Mouse (Mus musculus): ENCODE measurements around the gene Desi1.
A peak's percentile ranks its signal among the peaks of the same experiment; 100 is the strongest.
"Not testable (repeated sequence)": the region's sequence is repeated elsewhere in the genome, so short reads cannot be mapped to it uniquely, and the experiment has no call there.

Gene Desi1

GRCm38 (mm10) chr15:82017461-82017860 is 16.2 kb downstream of the Desi1 start:
- no peak for DNase-seq

DNA sequence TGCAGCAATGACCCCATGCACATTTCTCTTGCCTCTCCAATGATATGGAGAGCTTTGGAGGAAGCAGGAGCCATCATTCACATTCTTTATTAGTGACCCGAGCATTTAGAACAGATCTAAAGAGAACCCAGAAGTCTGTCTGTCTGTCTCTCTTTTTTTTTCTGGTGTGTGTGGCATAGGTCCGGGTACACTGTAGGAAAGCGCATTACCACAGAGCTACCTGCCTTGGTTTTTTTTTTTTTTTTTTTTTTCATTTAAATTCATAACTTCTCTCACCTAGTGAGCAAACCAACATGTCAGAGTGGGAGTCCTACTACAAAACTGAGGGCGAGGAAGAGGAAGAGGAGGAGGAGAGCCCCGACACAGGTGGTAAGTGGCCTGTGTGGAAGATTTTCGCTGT is 16.8 kb downstream of the Desi1 start:
- no peak for DNase-seq

DNA sequence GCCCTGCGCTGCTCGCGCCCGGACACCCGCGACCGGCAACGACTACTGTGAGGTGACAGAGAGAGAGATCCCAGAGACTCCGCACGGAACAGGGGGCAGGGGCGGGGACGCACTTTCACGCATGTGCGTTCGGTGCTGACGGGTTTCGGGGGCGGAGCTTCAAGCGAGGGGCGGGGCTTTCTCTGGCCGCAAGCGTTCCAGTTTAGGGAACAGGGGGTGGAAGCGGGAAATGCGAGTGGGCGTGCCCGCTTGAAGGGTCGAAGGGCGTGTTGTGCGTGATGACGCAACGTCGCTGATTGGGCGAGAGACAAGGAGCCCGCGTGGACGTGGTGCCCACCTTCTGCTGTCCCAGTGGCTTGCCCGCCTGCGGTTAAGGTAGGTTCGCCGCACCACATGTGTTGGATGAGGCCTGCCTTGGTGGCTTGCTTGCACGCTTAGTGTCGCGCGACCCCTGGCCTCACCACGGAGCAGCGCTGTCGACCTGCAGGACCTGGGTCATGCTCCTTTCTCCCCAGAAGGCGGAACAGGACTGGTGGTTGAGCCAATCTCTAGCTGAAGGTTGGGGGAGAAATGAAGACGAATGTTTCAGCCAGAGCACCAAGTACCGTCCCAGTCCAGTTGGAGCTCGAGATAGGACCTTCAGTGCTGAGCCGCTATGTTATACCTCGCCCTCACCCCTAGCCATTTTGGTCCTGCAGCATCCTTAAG is 17.4 kb downstream of the Desi1 start:
- peak; percentile 99 for DNase-seq

DNA sequence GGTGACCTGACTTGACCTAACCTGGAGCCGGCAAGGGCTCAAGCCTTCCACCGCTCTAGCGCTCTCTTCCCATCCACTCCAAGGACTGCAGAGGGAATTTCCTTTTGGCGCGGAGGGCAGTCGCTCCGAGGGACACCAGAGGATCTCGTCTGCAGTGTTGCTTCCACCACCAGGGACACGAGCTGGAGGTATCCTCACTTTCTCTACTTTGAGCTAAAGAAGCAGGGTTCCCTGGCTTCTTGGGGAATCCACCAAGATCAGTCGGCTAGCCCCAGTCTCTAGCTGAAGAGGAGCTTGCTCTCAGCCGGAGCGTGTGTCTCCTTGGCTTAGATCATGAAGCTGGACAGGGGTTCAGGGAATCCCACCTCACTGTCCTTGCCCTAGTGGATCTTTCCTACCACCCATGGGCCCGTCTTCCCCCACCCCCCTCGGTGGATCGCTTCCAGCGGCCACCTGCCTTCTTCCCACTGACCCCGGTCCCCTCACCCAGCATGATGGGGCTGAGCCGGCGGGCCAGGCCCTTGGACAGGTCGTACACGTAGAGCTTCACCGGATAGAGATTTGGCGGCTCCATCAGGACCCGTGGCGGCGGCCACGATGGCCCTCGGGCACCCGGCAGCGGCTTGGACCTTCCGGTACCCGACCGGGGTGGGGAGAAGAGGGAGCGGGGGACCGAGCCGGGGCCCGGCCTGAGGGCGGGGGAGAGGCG is 18.1 kb downstream of the Desi1 start:
- peak; percentile 56 for DNase-seq

DNA sequence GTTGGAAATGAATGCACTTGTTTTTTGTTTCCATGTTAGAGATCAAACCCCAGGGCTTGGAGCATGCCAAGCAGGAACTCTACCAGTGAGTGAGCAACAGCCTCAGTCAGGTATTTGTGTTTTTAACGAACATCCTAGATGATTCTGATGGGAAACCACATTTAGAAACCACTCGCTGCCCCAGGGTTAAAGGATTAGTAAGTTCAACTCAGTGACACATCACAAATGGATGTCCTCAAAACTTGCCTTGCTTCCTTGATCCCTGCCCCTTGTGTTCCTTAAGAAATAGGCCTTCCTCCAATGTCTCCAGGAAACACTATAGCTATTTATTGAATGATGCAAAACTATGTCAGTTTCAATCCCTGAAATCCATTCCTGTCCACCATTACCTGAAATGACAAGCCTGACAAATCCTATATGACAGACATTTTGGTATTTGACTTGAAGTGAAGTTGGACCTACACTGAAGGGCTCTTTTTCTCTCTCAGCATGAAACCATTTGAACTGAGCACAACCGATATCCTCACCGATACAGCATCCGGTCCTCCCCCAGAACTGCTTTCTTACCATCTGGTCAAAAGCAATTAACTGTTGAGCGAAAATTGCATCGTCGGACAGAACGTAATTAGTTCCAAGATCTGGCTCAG is 18.8 kb downstream of the Desi1 start:
- no peak for DNase-seq

GRCm38 (mm10) chr15:82011947-82012346 is 21.7 kb downstream of the Desi1 start:
- no peak for DNase-seq

GRCm38 (mm10) chr15:82004257-82004656 is 29.4 kb downstream of the Desi1 start:
- DNase-seq = no peak

- DNase-seq = no peak
Observed at GRCm38 (mm10) chr15:81993992-81994391, 39.7 kb downstream of the Desi1 start.

GRCm38 (mm10) chr15:81990549-81990948 is 43.1 kb downstream of the Desi1 start:
- no peak for DNase-seq

DNA sequence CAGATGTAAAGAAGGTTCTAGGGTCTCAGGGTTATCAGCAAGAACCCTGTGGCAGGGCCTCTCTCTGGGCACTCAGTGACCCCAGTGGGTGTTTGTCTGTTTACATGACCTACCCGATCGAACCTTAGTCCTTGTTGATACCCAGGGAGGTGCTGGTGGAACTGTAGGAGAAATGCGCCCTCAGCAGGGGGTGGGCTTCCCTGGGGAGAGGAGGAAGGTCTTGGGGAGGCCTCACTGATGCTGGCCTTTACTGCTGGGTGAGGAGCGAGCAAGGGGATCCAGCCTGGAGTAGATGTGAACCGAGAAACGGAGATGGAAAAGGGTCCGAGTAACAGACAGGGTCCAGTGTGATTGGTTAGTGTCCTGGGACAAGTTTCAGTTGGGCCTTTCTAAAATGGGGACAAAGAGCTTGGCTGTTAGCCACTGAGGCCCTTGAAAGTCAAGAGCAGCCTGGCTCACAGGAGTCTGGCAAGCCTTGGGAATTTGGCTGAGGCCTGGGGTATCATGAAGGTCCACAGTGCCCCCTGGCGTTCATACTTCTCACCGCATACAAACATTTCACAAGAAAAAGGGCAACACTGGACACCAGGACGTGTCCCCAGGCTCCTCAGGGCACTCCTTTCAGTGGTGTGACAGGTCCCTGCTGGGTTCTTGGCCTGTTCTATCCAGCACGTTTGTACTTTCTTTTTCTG is 44.1 kb downstream of the Desi1 start:
- peak; percentile 92 for DNase-seq

DNA sequence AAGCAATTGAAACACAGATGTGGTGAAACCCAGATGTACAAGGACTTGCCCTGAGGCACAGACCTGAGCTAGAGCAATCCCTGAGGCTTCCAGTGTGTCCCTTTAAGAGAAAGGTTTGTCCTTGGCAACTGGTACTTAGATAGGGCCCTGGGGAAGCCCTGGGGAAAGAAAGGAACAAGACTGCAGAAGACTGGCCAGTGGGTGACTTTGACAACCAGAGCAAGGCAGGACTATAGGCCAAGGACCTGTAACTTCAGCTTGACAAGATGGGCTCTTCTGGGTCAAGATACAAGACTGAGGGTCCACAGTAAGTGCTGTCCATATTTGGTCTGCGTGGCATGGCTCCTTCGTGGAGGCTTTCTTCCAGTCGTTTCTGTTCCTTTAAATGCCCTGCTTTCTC is 46.0 kb downstream of the Desi1 start, which contains the start of gene Xrcc6:
Xrcc6 (plus strand) TSS at position 190 of the 400 bp plus-strand sequence.
- no peak for DNase-seq

DNA sequence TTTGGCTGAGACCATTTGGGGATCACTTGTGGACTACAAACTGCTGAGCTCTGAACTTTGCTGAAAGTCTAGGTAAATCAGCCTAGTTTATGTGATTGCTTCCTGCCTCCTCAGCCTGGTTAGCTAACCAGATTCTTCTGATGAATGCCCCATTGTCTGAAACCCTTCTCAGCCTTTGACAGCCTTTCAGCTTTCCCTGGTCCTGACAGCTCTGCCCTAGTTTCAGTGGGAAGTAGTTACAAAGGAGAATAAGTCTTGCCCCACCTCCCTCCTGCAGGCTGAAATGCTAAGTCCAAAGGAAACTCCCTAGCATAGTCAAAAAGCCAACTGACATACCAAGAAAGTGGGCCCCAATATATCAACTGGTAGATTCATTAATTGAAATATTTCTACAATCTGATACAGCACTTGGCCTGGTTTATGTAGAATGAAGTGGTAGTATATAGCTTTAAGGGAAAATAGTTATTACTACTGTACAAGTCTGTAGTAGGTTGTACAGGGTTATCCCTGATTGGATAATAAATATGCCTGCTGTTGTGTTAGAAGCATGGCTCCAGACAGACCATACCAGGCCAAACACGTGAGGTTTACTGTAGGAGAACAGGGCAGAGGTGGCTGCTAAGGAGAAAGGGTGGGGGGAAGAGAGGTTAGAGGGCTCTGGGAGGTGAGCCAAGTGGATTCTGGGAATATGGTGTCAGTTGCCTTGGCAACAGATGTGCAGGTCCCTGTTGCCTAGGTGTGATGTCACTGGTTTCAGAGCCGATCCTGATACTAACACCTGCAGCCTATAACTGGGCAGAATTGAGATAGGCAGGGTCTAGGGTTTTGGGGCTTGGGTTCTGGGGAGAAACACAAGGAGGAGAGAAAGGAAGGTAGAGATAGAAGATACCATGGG is 48.1 kb downstream of the Desi1 start:
- peak; percentile 30 for DNase-seq

DNA sequence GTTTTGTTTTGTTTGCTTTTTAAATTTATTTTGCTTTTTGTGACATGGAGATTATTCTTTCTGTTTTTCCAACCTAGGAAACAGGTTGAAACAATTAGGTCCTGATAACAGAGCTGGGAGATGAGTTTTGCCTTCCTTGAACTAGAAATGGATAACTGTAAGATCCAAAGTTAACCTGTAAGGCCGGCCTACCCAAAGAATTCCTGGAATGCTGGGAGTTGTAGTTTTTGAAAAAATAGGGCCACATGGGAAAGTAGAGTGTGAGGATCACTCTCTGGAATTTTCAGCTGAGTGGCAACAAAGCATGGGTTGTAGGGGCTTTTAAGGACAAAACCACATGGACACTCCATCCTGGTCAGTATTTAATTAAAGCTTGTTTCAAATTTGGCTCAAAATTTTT is 51.5 kb downstream of the Desi1 start:
- no peak for DNase-seq

DNA sequence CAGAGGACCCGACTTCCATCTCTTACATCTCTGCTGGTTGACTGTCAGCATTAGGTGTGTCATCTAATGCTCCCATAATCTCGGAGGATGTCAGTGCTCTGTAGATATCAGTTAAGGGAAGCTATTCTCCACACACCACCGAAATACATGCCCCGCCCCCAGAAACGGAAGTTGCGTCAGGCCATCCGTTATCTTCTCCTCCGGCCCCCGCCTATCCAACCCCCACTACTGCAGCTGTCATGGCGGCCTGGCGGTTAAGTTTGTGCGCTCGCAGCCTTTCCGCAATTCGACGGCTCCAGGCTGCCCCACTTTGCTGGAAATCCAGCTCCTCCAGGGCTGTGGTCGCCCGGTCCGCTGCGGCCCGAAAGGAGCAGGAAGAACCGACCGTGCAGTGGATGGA is 53.3 kb downstream of the Desi1 start, which contains the start of gene 1700029P11Rik:
1700029P11Rik (plus strand) TSS at position 220 of the 400 bp plus-strand sequence.
- DNase-seq = no peak

DNA sequence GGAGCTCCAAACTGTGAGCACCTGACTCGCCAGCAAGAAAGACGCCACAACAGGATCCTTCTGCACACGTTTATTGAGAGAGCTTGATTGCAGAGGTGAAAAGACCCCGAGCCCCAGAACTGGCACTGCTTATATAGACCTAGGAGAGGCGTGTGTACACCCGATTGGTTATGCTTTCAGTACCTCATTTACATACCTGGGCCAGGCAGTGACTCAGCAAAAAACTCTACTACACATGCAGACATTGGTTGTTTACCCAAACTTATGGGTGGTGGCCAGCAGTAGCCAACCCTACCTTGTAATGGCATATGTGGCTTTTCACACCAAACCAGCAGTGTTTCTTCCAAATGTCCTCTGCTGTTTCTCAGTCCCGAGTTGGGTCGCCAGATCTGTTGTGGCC is 58.5 kb downstream of the Desi1 start:
- not testable (repeated sequence) for DNase-seq

GRCm38 (mm10) chr15:81970498-81970897 is 63.2 kb downstream of the Desi1 start:
- DNase-seq = not testable (repeated sequence)

GRCm38 (mm10) chr15:81969635-81970034 is 64.0 kb downstream of the Desi1 start:
- DNase-seq = not testable (repeated sequence)

DNA sequence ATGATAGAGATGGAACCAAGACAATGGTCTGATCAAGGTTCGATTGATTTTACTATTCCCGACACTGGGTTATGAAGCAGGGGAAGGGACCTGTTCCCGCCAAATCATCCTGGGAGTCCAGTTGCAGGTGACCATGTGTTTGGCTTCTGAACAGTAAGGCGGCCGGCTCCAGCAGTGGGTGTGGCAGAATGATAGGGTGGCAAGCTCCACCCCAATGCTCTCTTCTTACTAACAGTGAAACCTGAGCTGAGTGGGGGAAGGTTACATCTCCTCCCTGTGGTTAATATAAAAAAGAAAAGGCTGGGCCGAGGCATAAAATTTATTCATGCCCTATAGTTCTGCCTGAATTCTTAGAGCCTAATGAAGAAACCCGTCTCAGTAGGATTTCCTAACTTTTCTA is 64.5 kb downstream of the Desi1 start:
- peak; percentile 26 for DNase-seq

DNA sequence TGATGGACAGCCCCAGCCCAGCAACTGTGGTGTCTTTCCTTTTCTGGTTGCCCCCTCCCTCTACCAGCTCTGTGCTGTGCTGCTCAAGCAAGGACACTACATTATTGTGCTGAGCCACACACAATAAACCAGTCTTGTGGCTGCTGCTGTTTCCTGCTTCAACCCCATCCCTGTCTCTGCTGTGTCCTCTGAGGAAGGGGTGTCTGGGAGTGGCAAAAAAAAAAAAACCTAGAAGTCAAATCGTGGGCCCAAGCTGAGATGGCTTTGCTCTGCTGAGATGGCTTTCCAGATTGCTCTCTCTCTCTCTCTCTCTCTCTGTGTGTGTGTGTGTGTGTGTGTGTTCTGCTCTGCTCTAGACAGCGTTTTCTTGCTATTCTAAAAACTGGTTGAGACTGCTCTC is 65.2 kb downstream of the Desi1 start:
- no peak for DNase-seq

GRCm38 (mm10) chr15:81967821-81968220 is 65.8 kb downstream of the Desi1 start:
- DNase-seq = no peak

- no peak for DNase-seq
Observed at GRCm38 (mm10) chr15:81966062-81966829, 67.4 kb downstream of the Desi1 start.
